12 mouse cellular contexts compared by ENCODE assay signal in genomic region chr11:52641725-52642338, GRCm38 (mm10).
DNase-seq lines count a peak whose midpoint lies in the region; ATAC-seq lines count a peak whose summit lies in the region.
"Had no signal": no experiment of that assay in that cellular context is flagged by ENCODE, and none has a peak within 500 bp of the region (broad histone marks: within the 10 kb centered on the region; RNA-seq: fewer than 3 reads in every experiment).

No protein-coding gene starts in this region.

- peak overlapping the region; percentile 80 for H3K27ac ChIP-seq in heart, embryonic 13.5 days (replicated peaks)
- H3K27ac ChIP-seq in embryonic facial prominence, embryonic 12.5 days = no peak overlapping the region
- H3K27ac ChIP-seq in limb, embryonic 11.5 days (replicated peaks; ENCODE audit: low read depth, low read length) = no peak overlapping the region
- no peak overlapping the region for H3K27ac ChIP-seq in intestine, embryonic 15.5 days

- H3K4me1 ChIP-seq in heart, embryonic 13.5 days = peaks cover 59% of the 10 kb centered on the region
- H3K4me1 ChIP-seq in embryonic facial prominence, embryonic 12.5 days = no peaks in the 10 kb centered on the region
- H3K4me1 ChIP-seq in limb, embryonic 11.5 days (ENCODE audit: control insufficient read depth, insufficient read depth, low read length) = 0 out of 2 replicates have a peak, but pooled peaks cover 4% of the 10 kb centered on the region
- H3K4me1 ChIP-seq in intestine, embryonic 15.5 days (replicated peaks) = no peaks in the 10 kb centered on the region; the same call in none of the 2 replicates

- no peak overlapping the region for H3K4me3 ChIP-seq in heart, embryonic 13.5 days
- no peak overlapping the region for H3K4me3 ChIP-seq in embryonic facial prominence, embryonic 12.5 days
- no peak overlapping the region for H3K4me3 ChIP-seq in limb, embryonic 11.5 days (ENCODE audit: low read depth, low read length)
- H3K4me3 ChIP-seq in intestine, embryonic 15.5 days (replicated peaks) = no peak overlapping the region

- H3K27me3 ChIP-seq in heart, embryonic 13.5 days (replicated peaks) = peaks cover 31% of the 10 kb centered on the region
- H3K27me3 ChIP-seq in embryonic facial prominence, embryonic 12.5 days = 0 out of 2 replicates have a peak, but pooled peaks cover 20% of the 10 kb centered on the region
- H3K27me3 ChIP-seq in limb, embryonic 11.5 days (ENCODE audit: control insufficient read depth, insufficient read depth, low read length) = peaks cover 11% of the 10 kb centered on the region
- no peaks in the 10 kb centered on the region for H3K27me3 ChIP-seq in intestine, embryonic 15.5 days (replicated peaks)

- no peak for DNase-seq in heart, adult 18-20 months
- peak; percentile 20 for DNase-seq in R1 (ENCODE audit: low read depth, low spot score)
- peak; percentile 53 for DNase-seq in limb, embryonic 11.5 days (ENCODE audit: low spot score)
- DNase-seq in spleen, postnatal 4 days (ENCODE audit: low spot score in 2 of 2) = no peak
- DNase-seq: kidney, adult 2 months; lung, postnatal 10 days had no signal

- H3K36me3 ChIP-seq in heart, embryonic 13.5 days = no peaks in the 10 kb centered on the region
- no peaks in the 10 kb centered on the region for H3K36me3 ChIP-seq in embryonic facial prominence, embryonic 12.5 days
- H3K36me3 ChIP-seq in limb, embryonic 11.5 days (ENCODE audit: control insufficient read depth, insufficient read depth, low read length) = no peaks in the 10 kb centered on the region
- H3K36me3 ChIP-seq in intestine, embryonic 15.5 days = no peaks in the 10 kb centered on the region

- ATAC-seq in heart, embryonic 13.5 days (ENCODE audit: extremely low read depth, insufficient number of reproducible peaks, low FRiP score, low TSS enrichment) = peak; percentile 62; the same call in 1 of the 2 replicates
- 0 out of 2 replicates have a peak, but pooled peaks have one; percentile 15 for ATAC-seq in embryonic facial prominence, embryonic 12.5 days (ENCODE audit: insufficient number of reproducible peaks, insufficient read depth, low FRiP score, low TSS enrichment)
- ATAC-seq in limb, embryonic 11.5 days (ENCODE audit: insufficient number of reproducible peaks, low FRiP score, low TSS enrichment, low read depth) = no peak
- ATAC-seq in cerebellum, adult (ENCODE audit: insufficient number of reproducible peaks, low FRiP score, low TSS enrichment) = no peak
- no peak for ATAC-seq in intestine, embryonic 15.5 days
- ATAC-seq: activated CD4-positive, CD25-positive, alpha-beta regulatory T cell, adult 4 months; CD4-positive, CD25-positive, alpha-beta regulatory T cell, adult 4 months had no signal

- H3K9me3 ChIP-seq in heart, embryonic 13.5 days = no peaks in the 10 kb centered on the region
- H3K9me3 ChIP-seq in embryonic facial prominence, embryonic 12.5 days = no peaks in the 10 kb centered on the region
- H3K9me3 ChIP-seq in limb, embryonic 11.5 days (ENCODE audit: control insufficient read depth, low read length) = no peaks in the 10 kb centered on the region
- H3K9me3 ChIP-seq in intestine, embryonic 15.5 days = no peaks in the 10 kb centered on the region

- 12% methylated on average over 14 of the region's 14 CpGs for WGBS in heart, embryonic 13.5 days
- WGBS in embryonic facial prominence, embryonic 12.5 days = 10% methylated on average over 14 of the region's 14 CpGs
- WGBS in limb, embryonic 11.5 days = 9% methylated on average over 14 of the region's 14 CpGs
- 44% methylated on average over 14 of the region's 14 CpGs for WGBS in intestine, embryonic 15.5 days

- H3K9ac ChIP-seq in heart, embryonic 13.5 days = 0 out of 2 replicates have a peak overlapping the region, but pooled peaks have one; percentile 37
- H3K9ac ChIP-seq in embryonic facial prominence, embryonic 12.5 days = no peak overlapping the region
- H3K9ac ChIP-seq in limb, embryonic 11.5 days (ENCODE audit: low read length) = no peak overlapping the region
- H3K9ac ChIP-seq in intestine, embryonic 15.5 days = no peak overlapping the region

- H3K4me2 ChIP-seq in heart, embryonic 13.5 days = peak overlapping the region; percentile 33; the same call in 1 of the 2 replicates
- H3K4me2 ChIP-seq in embryonic facial prominence, embryonic 12.5 days (replicated peaks) = no peak overlapping the region
- no peak overlapping the region for H3K4me2 ChIP-seq in limb, embryonic 11.5 days (ENCODE audit: low read depth, severe bottlenecking)
- no peak overlapping the region for H3K4me2 ChIP-seq in intestine, embryonic 15.5 days (replicated peaks)

Comparison
In these comparisons a context has a peak if more than half of its experiments do, and no peak if none do; other contexts are left out.
1. ATAC-seq: peak in heart, embryonic 13.5 days (single experiment) and embryonic facial prominence, embryonic 12.5 days (single experiment); none in limb, embryonic 11.5 days (single experiment), cerebellum, adult (single experiment) and intestine, embryonic 15.5 days (single experiment).
2. DNase-seq: peak in R1 (single experiment) and limb, embryonic 11.5 days (single experiment); none in heart, adult 18-20 months (0 of 2) and spleen, postnatal 4 days (0 of 2).